Mouse (Mus musculus): Measurements from ENCODE around the gene Ror1. TPM values are rescaled to one million over a fixed set of nuclear protein-coding genes. Genes with fewer than 3 reads are reported as not detected.

The Ror1 gene
- polyA plus RNA-seq, 1 experiment from 2014 or later: 6.4 TPM

- Histone ChIP-seq H3K27me3 (ENCODE audit: control insufficient read depth, insufficient read depth, low read length) (no peaks in the 10 kb centered on the region), H3K4me1 (ENCODE audit: control insufficient read depth, insufficient read depth, low read length) (no peaks in the 10 kb centered on the region), H3K4me3 (replicated peaks; ENCODE audit: low read length) (no peak overlapping the region), H3K36me3 (ENCODE audit: control insufficient read depth, insufficient read depth, low read length) (no peaks in the 10 kb centered on the region), H3K9me3 (replicated peaks; ENCODE audit: control insufficient read depth, low read length) (no peaks in the 10 kb centered on the region), H3K27ac (ENCODE audit: low read length) (no peak overlapping the region), H3K4me2 (ENCODE audit: low read depth, low read length) (no peak overlapping the region), H3K9ac (ENCODE audit: low read length) (no peak overlapping the region)
- 56% methylated on average over 1 of the region's 1 CpGs for WGBS
- ATAC-seq (ENCODE audit: insufficient read depth, low FRiP score): no peak
Observed at GRCm38 (mm10) chr4:100223532-100223931, 127.9 kb downstream of the Ror1 start.

GRCm38 (mm10) chr4:100223965-100224364 is 128.4 kb downstream of the Ror1 start:
- no peak for ATAC-seq (ENCODE audit: insufficient read depth, low FRiP score)
- 89% methylated on average over 3 of the region's 3 CpGs for WGBS
- no peak overlapping the region for H3K27ac ChIP-seq (ENCODE audit: low read length)

DNA sequence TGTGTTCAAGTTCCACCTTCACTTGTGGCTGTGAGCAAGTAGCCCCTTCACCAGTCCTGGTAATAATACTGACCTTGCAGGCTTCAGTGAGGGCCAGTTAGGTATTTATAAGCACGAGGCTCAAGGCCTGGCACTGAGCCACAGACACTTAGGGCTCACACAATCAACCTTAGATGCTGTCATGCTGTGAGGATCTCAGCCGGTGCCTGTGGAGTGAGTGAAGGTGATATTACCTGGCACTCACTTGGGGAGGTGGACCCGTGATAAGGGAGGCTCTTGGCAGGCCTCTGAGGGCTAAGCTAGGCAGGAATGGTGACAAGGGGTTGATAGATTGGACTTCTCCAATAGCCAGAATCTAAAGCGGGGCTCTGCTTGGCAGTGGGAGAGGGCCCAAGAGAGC is 131.0 kb downstream of the Ror1 start:
- Histone ChIP-seq H3K27me3 (ENCODE audit: control insufficient read depth, insufficient read depth, low read length) (no peaks in the 10 kb centered on the region), H3K9me3 (replicated peaks; ENCODE audit: control insufficient read depth, low read length) (no peaks in the 10 kb centered on the region), H3K4me2 (ENCODE audit: low read depth, low read length) (no peak overlapping the region), H3K9ac (ENCODE audit: low read length) (no peak overlapping the region), H3K36me3 (ENCODE audit: control insufficient read depth, insufficient read depth, low read length) (no peaks in the 10 kb centered on the region), H3K4me3 (replicated peaks; ENCODE audit: low read length) (no peak overlapping the region), H3K27ac (ENCODE audit: low read length) (no peak overlapping the region), H3K4me1 (ENCODE audit: control insufficient read depth, insufficient read depth, low read length) (no peaks in the 10 kb centered on the region)
- 33% methylated on average over 4 of the region's 4 CpGs for WGBS
- ATAC-seq (ENCODE audit: insufficient read depth, low FRiP score): no peak

More at GRCm38 (mm10) chr4:100223965-100224364, 128.4 kb downstream of the Ror1 start:
- no peak overlapping the region for H3K4me2 ChIP-seq (ENCODE audit: low read depth, low read length)
- no peaks in the 10 kb centered on the region for H3K4me1 ChIP-seq (ENCODE audit: control insufficient read depth, insufficient read depth, low read length)
- no peaks in the 10 kb centered on the region for H3K9me3 ChIP-seq (replicated peaks; ENCODE audit: control insufficient read depth, low read length)
- no peaks in the 10 kb centered on the region for H3K27me3 ChIP-seq (ENCODE audit: control insufficient read depth, insufficient read depth, low read length)
- H3K4me3 ChIP-seq (replicated peaks; ENCODE audit: low read length): no peak overlapping the region
- H3K36me3 ChIP-seq (ENCODE audit: control insufficient read depth, insufficient read depth, low read length): no peaks in the 10 kb centered on the region
- no peak overlapping the region for H3K9ac ChIP-seq (ENCODE audit: low read length)

DNA sequence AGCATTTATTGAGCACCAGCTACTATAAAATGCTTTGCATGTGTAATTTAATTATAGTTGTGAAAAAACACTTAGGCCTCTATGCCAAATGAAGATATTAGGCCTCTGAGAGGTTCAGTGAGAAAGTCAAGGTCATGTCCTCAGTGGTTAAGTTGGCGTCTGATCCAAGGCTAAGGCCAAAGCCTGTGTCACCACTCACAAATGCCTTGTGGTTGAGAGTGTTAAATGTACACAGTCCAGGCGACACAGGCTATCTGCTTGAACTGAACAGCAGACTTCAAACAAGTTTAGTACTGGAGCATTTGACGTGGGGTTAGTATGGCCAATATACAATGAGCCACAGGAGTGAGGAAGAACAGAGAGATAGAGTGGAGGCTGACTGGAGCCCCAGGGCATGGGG is 132.5 kb downstream of the Ror1 start:
- Histone ChIP-seq H3K27ac (ENCODE audit: low read length) (no peak overlapping the region), H3K27me3 (ENCODE audit: control insufficient read depth, insufficient read depth, low read length) (no peaks in the 10 kb centered on the region), H3K9ac (ENCODE audit: low read length) (no peak overlapping the region), H3K4me3 (replicated peaks; ENCODE audit: low read length) (no peak overlapping the region), H3K4me1 (ENCODE audit: control insufficient read depth, insufficient read depth, low read length) (no peaks in the 10 kb centered on the region), H3K9me3 (replicated peaks; ENCODE audit: control insufficient read depth, low read length) (no peaks in the 10 kb centered on the region), H3K36me3 (ENCODE audit: control insufficient read depth, insufficient read depth, low read length) (no peaks in the 10 kb centered on the region), H3K4me2 (ENCODE audit: low read depth, low read length) (no peak overlapping the region)
- no peak for ATAC-seq (ENCODE audit: insufficient read depth, low FRiP score)
- 73% methylated on average over 3 of the region's 3 CpGs for WGBS

- no peaks in the 10 kb centered on the region for H3K27me3 ChIP-seq (ENCODE audit: control insufficient read depth, insufficient read depth, low read length)
- no peak overlapping the region for H3K4me3 ChIP-seq (replicated peaks; ENCODE audit: low read length)
- no peak overlapping the region for H3K27ac ChIP-seq (ENCODE audit: low read length)
- H3K36me3 ChIP-seq (ENCODE audit: control insufficient read depth, insufficient read depth, low read length): no peaks in the 10 kb centered on the region
- WGBS: 60% methylated on average over 5 of the region's 5 CpGs
- no peak for ATAC-seq (ENCODE audit: insufficient read depth, low FRiP score)
- no peak overlapping the region for H3K9ac ChIP-seq (ENCODE audit: low read length)
- no peaks in the 10 kb centered on the region for H3K9me3 ChIP-seq (replicated peaks; ENCODE audit: control insufficient read depth, low read length)
- no peaks in the 10 kb centered on the region for H3K4me1 ChIP-seq (ENCODE audit: control insufficient read depth, insufficient read depth, low read length)
- no peak overlapping the region for H3K4me2 ChIP-seq (ENCODE audit: low read depth, low read length)
Observed at GRCm38 (mm10) chr4:100230245-100230644, 134.7 kb downstream of the Ror1 start.

- Histone ChIP-seq H3K27ac (ENCODE audit: low read length) (no peak overlapping the region), H3K4me1 (ENCODE audit: control insufficient read depth, insufficient read depth, low read length) (no peaks in the 10 kb centered on the region), H3K9ac (ENCODE audit: low read length) (no peak overlapping the region), H3K4me3 (replicated peaks; ENCODE audit: low read length) (no peak overlapping the region), H3K9me3 (replicated peaks; ENCODE audit: control insufficient read depth, low read length) (no peaks in the 10 kb centered on the region), H3K27me3 (ENCODE audit: control insufficient read depth, insufficient read depth, low read length) (no peaks in the 10 kb centered on the region), H3K4me2 (ENCODE audit: low read depth, low read length) (no peak overlapping the region), H3K36me3 (ENCODE audit: control insufficient read depth, insufficient read depth, low read length) (no peaks in the 10 kb centered on the region)
- ATAC-seq (ENCODE audit: insufficient read depth, low FRiP score): no peak
- WGBS: 66% methylated on average over 2 of the region's 2 CpGs
Observed at GRCm38 (mm10) chr4:100230963-100231362, 135.4 kb downstream of the Ror1 start.

GRCm38 (mm10) chr4:100231906-100232305 is 136.3 kb downstream of the Ror1 start:
- 89% methylated on average over 3 of the region's 3 CpGs for WGBS
- Histone ChIP-seq H3K4me1 (ENCODE audit: control insufficient read depth, insufficient read depth, low read length) (no peaks in the 10 kb centered on the region), H3K9ac (ENCODE audit: low read length) (no peak overlapping the region), H3K4me3 (replicated peaks; ENCODE audit: low read length) (no peak overlapping the region), H3K27me3 (ENCODE audit: control insufficient read depth, insufficient read depth, low read length) (no peaks in the 10 kb centered on the region), H3K9me3 (replicated peaks; ENCODE audit: control insufficient read depth, low read length) (no peaks in the 10 kb centered on the region), H3K36me3 (ENCODE audit: control insufficient read depth, insufficient read depth, low read length) (no peaks in the 10 kb centered on the region), H3K27ac (ENCODE audit: low read length) (no peak overlapping the region), H3K4me2 (ENCODE audit: low read depth, low read length) (no peak overlapping the region)
- ATAC-seq (ENCODE audit: insufficient read depth, low FRiP score): no peak

GRCm38 (mm10) chr4:100232541-100232940 is 136.9 kb downstream of the Ror1 start:
- H3K36me3 ChIP-seq (ENCODE audit: control insufficient read depth, insufficient read depth, low read length): no peaks in the 10 kb centered on the region
- H3K4me2 ChIP-seq (ENCODE audit: low read depth, low read length): no peak overlapping the region
- ATAC-seq (ENCODE audit: insufficient read depth, low FRiP score): no peak
- no peak overlapping the region for H3K9ac ChIP-seq (ENCODE audit: low read length)
- no peaks in the 10 kb centered on the region for H3K9me3 ChIP-seq (replicated peaks; ENCODE audit: control insufficient read depth, low read length)
- no peak overlapping the region for H3K4me3 ChIP-seq (replicated peaks; ENCODE audit: low read length)
- H3K27me3 ChIP-seq (ENCODE audit: control insufficient read depth, insufficient read depth, low read length): no peaks in the 10 kb centered on the region
- WGBS: 72% methylated on average over 7 of the region's 7 CpGs
- H3K4me1 ChIP-seq (ENCODE audit: control insufficient read depth, insufficient read depth, low read length): no peaks in the 10 kb centered on the region
- H3K27ac ChIP-seq (ENCODE audit: low read length): no peak overlapping the region

GRCm38 (mm10) chr4:100233770-100234169 is 138.2 kb downstream of the Ror1 start:
- Histone ChIP-seq H3K4me1 (ENCODE audit: control insufficient read depth, insufficient read depth, low read length) (no peaks in the 10 kb centered on the region), H3K9ac (ENCODE audit: low read length) (no peak overlapping the region), H3K4me2 (ENCODE audit: low read depth, low read length) (no peak overlapping the region), H3K36me3 (ENCODE audit: control insufficient read depth, insufficient read depth, low read length) (no peaks in the 10 kb centered on the region), H3K27ac (ENCODE audit: low read length) (no peak overlapping the region), H3K9me3 (replicated peaks; ENCODE audit: control insufficient read depth, low read length) (no peaks in the 10 kb centered on the region), H3K27me3 (ENCODE audit: control insufficient read depth, insufficient read depth, low read length) (no peaks in the 10 kb centered on the region), H3K4me3 (replicated peaks; ENCODE audit: low read length) (no peak overlapping the region)
- no peak for ATAC-seq (ENCODE audit: insufficient read depth, low FRiP score)
- 76% methylated on average over 10 of the region's 10 CpGs for WGBS

- no peak overlapping the region for H3K4me3 ChIP-seq (replicated peaks; ENCODE audit: low read length)
- H3K36me3 ChIP-seq (ENCODE audit: control insufficient read depth, insufficient read depth, low read length): no peaks in the 10 kb centered on the region
- 45% methylated on average over 3 of the region's 3 CpGs for WGBS
- no peak overlapping the region for H3K4me2 ChIP-seq (ENCODE audit: low read depth, low read length)
- H3K27me3 ChIP-seq (ENCODE audit: control insufficient read depth, insufficient read depth, low read length): no peaks in the 10 kb centered on the region
- no peak overlapping the region for H3K9ac ChIP-seq (ENCODE audit: low read length)
- H3K4me1 ChIP-seq (ENCODE audit: control insufficient read depth, insufficient read depth, low read length): 0 out of 2 replicates have a peak, but pooled peaks cover 1% of the 10 kb centered on the region
- H3K9me3 ChIP-seq (replicated peaks; ENCODE audit: control insufficient read depth, low read length): no peaks in the 10 kb centered on the region
- no peak for ATAC-seq (ENCODE audit: insufficient read depth, low FRiP score)
- H3K27ac ChIP-seq (ENCODE audit: low read length): no peak overlapping the region
Observed at GRCm38 (mm10) chr4:100236339-100236738, 140.7 kb downstream of the Ror1 start.

All from stomach, embryonic 16.5 days (tissue).